Mouse (Mus musculus): ENCODE data around the gene Ywhah. TPM values are rescaled to one million over a fixed set of nuclear protein-coding genes. Genes with fewer than 3 reads are reported as not detected.
"Not testable (repeated sequence)": the region's sequence is repeated elsewhere in the genome, so short reads cannot be mapped to it uniquely, and the experiment has no call there.

Gene Ywhah
- total RNA-seq, 1 experiment: 99.0 TPM

DNA sequence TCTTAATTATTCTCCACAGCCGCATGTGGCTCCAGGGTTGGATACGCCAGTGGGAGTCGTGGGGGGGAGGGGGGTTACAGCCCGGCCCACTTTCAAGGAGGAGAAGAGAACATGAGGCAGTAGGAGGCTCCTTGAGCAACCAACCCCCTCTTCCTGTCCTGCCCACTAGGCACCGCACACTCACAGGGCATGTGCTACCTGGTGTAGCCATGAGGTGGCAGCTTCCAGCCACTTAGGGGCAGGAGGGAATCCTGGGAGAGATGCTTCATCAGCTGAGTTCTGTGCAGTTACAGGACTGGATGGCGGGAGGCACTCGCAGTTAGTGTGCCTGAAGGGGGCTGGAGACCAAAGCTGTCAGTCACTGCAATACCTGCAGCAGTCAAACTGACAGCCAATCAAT lies 15.5 kb downstream of the Ywhah start:
- in situ Hi-C loops (cut with MboI; ENCODE audit: low sequenced_read_pairs in 2 of 2, unreplicated experiment in 2 of 2): loop anchor here in 1 of 2 experiments (10.0 to 25.0 kb wide), 3 partner anchors 109 to 447 kb away; no protein-coding TSS in a partner anchor
- TF ChIP-seq ZC3H11A (IDR thresholded peaks at IDR 0.05; ENCODE audit: borderline replicate concordance, low read depth, low read length) (peak; percentile 11; the same call in 1 of the 2 replicates), MAFK (IDR thresholded peaks at IDR 0.05; ENCODE audit: insufficient read depth, low read depth, low read length) (no peak)
- Histone ChIP-seq H3K9ac (ENCODE audit: insufficient read depth, low read depth, low read length, poor library complexity, severe bottlenecking) (no peak overlapping the region; the same call in 1 of the 2 replicates), H3K9me3 (ENCODE audit: control insufficient read depth, insufficient read depth, low read depth, low read length) (no peaks in the 10 kb centered on the region), H3K36me3 (ENCODE audit: control insufficient read depth, insufficient read depth, low read length, poor library complexity, severe bottlenecking) (no peaks in the 10 kb centered on the region), H3K27ac (ENCODE audit: insufficient read depth, low read depth, low read length, poor library complexity, severe bottlenecking) (no peak overlapping the region), H3K4me1 (ENCODE audit: control insufficient read depth in 2 of 2, insufficient read depth in 2 of 2, low read length in 2 of 2, poor library complexity in 1 of 2) (peaks cover 3 to 19% of the 10 kb centered on the region in 2 experiments), H3K4me3 (ENCODE audit: insufficient read depth in 1 of 2, low read depth in 1 of 2, low read length in 2 of 2, poor library complexity in 1 of 2, severe bottlenecking in 1 of 2) (peak overlapping the region in 1 of 2 experiments; percentile 4; a peak in 1 of 4 replicates)
- peak; percentile 57 for DNase-seq (ENCODE audit: low read depth, low spot score)

DNA sequence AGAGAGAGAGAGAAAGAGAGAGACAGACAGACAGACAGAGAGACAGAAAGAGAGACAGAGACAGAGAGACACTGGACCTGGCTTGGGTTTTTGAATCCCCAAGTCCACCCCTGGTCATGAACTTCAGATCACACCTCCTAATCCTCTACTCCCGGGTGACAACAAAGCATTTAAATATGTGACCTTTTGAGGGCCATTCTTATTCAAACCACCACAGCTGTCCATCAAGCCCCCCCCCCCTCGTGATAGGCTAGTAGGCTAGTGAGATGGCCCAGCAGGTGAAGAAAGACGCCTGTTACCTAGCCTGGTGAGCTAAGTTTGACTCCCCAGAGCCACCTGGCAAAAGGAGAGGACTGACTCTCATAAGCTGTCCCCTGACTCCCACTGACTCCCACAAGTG lies 16.3 kb downstream of the Ywhah start:
- Histone ChIP-seq H3K9ac (ENCODE audit: insufficient read depth, low read depth, low read length, poor library complexity, severe bottlenecking) (no peak overlapping the region), H3K9me3 (ENCODE audit: control insufficient read depth, insufficient read depth, low read depth, low read length) (no peaks in the 10 kb centered on the region), H3K27ac (ENCODE audit: insufficient read depth, low read depth, low read length, poor library complexity, severe bottlenecking) (no peak overlapping the region), H3K4me1 (ENCODE audit: control insufficient read depth in 2 of 2, insufficient read depth in 2 of 2, low read length in 2 of 2, poor library complexity in 1 of 2) (peaks cover 3 to 21% of the 10 kb centered on the region in 2 experiments), H3K36me3 (ENCODE audit: control insufficient read depth, insufficient read depth, low read length, poor library complexity, severe bottlenecking) (no peaks in the 10 kb centered on the region), H3K4me3 (ENCODE audit: insufficient read depth in 1 of 2, low read depth in 1 of 2, low read length in 2 of 2, poor library complexity in 1 of 2, severe bottlenecking in 1 of 2) (no peak overlapping the region)
- TF ChIP-seq ZNF384 (IDR thresholded peaks at IDR 0.05; ENCODE audit: low read depth, low read length): no peak
- TF ChIP-seq MAFK (IDR thresholded peaks at IDR 0.05; ENCODE audit: insufficient read depth, low read depth, low read length): no peak
- no peak for TF ChIP-seq HCFC1 (IDR thresholded peaks at IDR 0.05; ENCODE audit: borderline replicate concordance, insufficient read depth, low read length)
- no peak for TF ChIP-seq CHD2 (IDR thresholded peaks at IDR 0.05; ENCODE audit: low read depth, low read length)
- no peak for TF ChIP-seq ZC3H11A (IDR thresholded peaks at IDR 0.05; ENCODE audit: borderline replicate concordance, low read depth, low read length)
- in situ Hi-C loops (cut with MboI; ENCODE audit: low sequenced_read_pairs in 2 of 2, unreplicated experiment in 2 of 2): loop anchor here in 1 of 2 experiments (10.0 to 25.0 kb wide), 3 partner anchors 110 to 448 kb away; no protein-coding TSS in a partner anchor
- no peak for DNase-seq (ENCODE audit: low read depth, low spot score)

DNA sequence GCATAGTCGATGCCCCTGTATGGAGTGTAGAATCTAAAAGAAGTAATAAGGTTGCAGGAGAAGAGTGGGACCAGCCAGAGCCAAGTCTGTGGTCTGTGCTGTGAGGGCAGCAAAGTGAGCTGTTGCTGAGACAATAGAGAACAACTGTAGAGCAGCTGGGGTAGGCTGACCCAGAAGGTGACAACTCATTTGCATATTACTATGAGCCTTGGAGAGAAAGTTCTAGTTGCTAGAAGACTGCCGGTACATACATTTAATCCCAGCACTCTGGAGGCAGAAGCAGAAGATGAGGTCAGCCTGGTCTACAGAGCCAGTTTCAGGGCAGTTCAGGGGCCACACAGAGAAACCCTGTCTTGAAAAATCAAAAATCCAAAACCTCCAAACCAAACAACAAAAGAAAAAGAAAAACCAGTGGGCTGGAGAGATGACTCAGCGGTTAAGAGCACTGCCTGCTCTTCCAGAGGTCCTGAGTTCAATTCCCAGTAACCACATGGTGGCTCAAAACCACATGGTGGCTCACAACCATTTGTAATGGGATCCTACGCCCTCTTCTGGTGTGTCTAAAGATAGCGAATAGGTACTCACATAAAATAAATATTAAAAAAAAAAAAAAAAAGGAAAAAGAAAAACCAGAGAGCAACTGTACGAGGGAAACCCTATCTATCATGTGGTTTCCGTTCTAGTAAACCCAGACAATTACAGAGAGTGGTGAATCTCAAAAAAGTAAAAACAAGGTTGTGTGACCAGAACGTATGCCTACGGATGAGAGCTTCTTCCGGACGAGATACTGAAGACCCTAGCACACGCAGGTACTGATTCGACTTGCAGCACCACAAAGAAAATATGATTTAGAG lies 20.3 kb downstream of the Ywhah start:
- Histone ChIP-seq H3K36me3 (ENCODE audit: control insufficient read depth, insufficient read depth, low read length, poor library complexity, severe bottlenecking) (no peaks in the 10 kb centered on the region), H3K27ac (ENCODE audit: insufficient read depth, low read depth, low read length, poor library complexity, severe bottlenecking) (no peak overlapping the region), H3K9me3 (ENCODE audit: control insufficient read depth, insufficient read depth, low read depth, low read length) (no peaks in the 10 kb centered on the region), H3K4me1 (ENCODE audit: control insufficient read depth in 2 of 2, insufficient read depth in 2 of 2, low read length in 2 of 2, poor library complexity in 1 of 2) (peaks cover 3 to 14% of the 10 kb centered on the region in 2 experiments), H3K9ac (ENCODE audit: insufficient read depth, low read depth, low read length, poor library complexity, severe bottlenecking) (no peak overlapping the region), H3K4me3 (ENCODE audit: insufficient read depth in 1 of 2, low read depth in 1 of 2, low read length in 2 of 2, poor library complexity in 1 of 2, severe bottlenecking in 1 of 2) (no peak overlapping the region)
- in situ Hi-C loops (cut with MboI; ENCODE audit: low sequenced_read_pairs in 2 of 2, unreplicated experiment in 2 of 2): loop anchor here in 1 of 2 experiments (10.0 to 25.0 kb wide), 3 partner anchors 106 to 452 kb away; no protein-coding TSS in a partner anchor
- TF ChIP-seq ZNF384 (IDR thresholded peaks at IDR 0.05; ENCODE audit: low read depth, low read length) (no peak), CHD2 (IDR thresholded peaks at IDR 0.05; ENCODE audit: low read depth, low read length) (no peak), ZC3H11A (IDR thresholded peaks at IDR 0.05; ENCODE audit: borderline replicate concordance, low read depth, low read length) (no peak), HCFC1 (IDR thresholded peaks at IDR 0.05; ENCODE audit: borderline replicate concordance, insufficient read depth, low read length) (no peak), MAFK (IDR thresholded peaks at IDR 0.05; ENCODE audit: insufficient read depth, low read depth, low read length) (no peak)
- no peak for DNase-seq (ENCODE audit: low read depth, low spot score)

DNA sequence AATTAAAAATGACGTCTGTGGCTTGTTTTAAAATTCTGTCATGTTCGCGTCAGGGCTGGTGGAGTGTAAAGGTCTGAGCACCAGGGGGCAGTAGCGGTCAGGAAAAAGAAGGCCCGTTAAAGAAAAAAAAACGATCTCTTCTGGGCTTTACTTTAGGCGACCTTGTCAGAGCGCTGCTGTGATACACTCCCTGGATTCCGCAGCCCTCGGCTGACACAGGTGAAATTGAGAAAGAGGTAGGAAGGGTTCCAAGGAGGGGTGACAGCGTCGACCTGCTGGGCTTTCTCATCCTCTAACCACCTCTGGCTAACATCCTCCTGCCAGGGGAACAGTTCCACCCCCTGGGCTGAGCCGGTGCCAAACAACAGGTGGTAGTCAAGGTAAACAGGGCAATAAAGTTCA lies 20.9 kb downstream of the Ywhah start:
- Histone ChIP-seq H3K9ac (ENCODE audit: insufficient read depth, low read depth, low read length, poor library complexity, severe bottlenecking) (no peak overlapping the region), H3K4me1 (ENCODE audit: control insufficient read depth in 2 of 2, insufficient read depth in 2 of 2, low read length in 2 of 2, poor library complexity in 1 of 2) (peaks cover 2 to 11% of the 10 kb centered on the region in 2 experiments), H3K4me3 (ENCODE audit: insufficient read depth in 1 of 2, low read depth in 1 of 2, low read length in 2 of 2, poor library complexity in 1 of 2, severe bottlenecking in 1 of 2) (no peak overlapping the region; a peak in 1 of 4 replicates), H3K36me3 (ENCODE audit: control insufficient read depth, insufficient read depth, low read length, poor library complexity, severe bottlenecking) (no peaks in the 10 kb centered on the region), H3K9me3 (ENCODE audit: control insufficient read depth, insufficient read depth, low read depth, low read length) (no peaks in the 10 kb centered on the region), H3K27ac (ENCODE audit: insufficient read depth, low read depth, low read length, poor library complexity, severe bottlenecking) (no peak overlapping the region)
- in situ Hi-C loops (cut with MboI; ENCODE audit: low sequenced_read_pairs in 2 of 2, unreplicated experiment in 2 of 2): loop anchor here in 1 of 2 experiments (10.0 to 25.0 kb wide), 3 partner anchors 105 to 452 kb away; no protein-coding TSS in a partner anchor
- no peak for TF ChIP-seq HCFC1 (IDR thresholded peaks at IDR 0.05; ENCODE audit: borderline replicate concordance, insufficient read depth, low read length)
- peak; percentile 95 for TF ChIP-seq ZNF384 (IDR thresholded peaks at IDR 0.05; ENCODE audit: low read depth, low read length)
- DNase-seq (ENCODE audit: low read depth, low spot score): peak; percentile 61

DNA sequence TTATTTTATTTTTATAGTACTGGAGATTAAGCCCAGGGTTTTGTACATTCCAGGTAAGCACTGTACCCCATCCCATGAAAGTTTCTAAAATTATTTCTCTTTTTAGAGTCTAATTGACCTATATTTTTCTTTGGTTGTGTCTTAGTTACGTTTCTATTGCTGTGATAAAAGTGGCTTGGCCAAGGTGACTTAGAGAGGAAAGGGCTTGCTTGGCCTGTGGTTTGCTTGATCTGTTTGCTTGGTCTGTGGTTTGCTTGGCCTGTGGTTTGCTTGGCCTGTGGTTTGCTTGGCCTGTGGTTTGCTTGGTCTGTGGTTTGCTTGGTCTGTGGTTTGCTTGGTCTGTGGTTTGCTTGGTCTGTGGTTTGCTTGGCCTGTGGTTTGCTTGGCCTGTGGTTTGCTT lies 22.1 kb downstream of the Ywhah start:
- not testable (repeated sequence) for H3K9me3 ChIP-seq (ENCODE audit: control insufficient read depth, insufficient read depth, low read depth, low read length); H3K36me3 ChIP-seq (ENCODE audit: control insufficient read depth, insufficient read depth, low read length, poor library complexity, severe bottlenecking); DNase-seq (ENCODE audit: low read depth, low spot score); H3K4me3 ChIP-seq (ENCODE audit: insufficient read depth in 1 of 2, low read depth in 1 of 2, low read length in 2 of 2, poor library complexity in 1 of 2, severe bottlenecking in 1 of 2); H3K9ac ChIP-seq (ENCODE audit: insufficient read depth, low read depth, low read length, poor library complexity, severe bottlenecking); H3K4me1 ChIP-seq (ENCODE audit: control insufficient read depth in 2 of 2, insufficient read depth in 2 of 2, low read length in 2 of 2, poor library complexity in 1 of 2); H3K27ac ChIP-seq (ENCODE audit: insufficient read depth, low read depth, low read length, poor library complexity, severe bottlenecking)
- in situ Hi-C loops (cut with MboI; ENCODE audit: low sequenced_read_pairs in 2 of 2, unreplicated experiment in 2 of 2): loop anchor here in 1 of 2 experiments (25.0 kb wide), 1 partner anchor 453 kb away; no protein-coding TSS in a partner anchor

Data from ES-E14 (cell line).